Mouse (Mus musculus) midbrain, embryonic 14.5 days (tissue): ENCODE measurements at regions not wholly inside any gene's neighbourhood (a gene's known extent, or its start where the extent isn't known, plus 50 kb on each side); places are given as distances from the start of the nearest gene placed in this dataset.
A peak's percentile ranks its signal among the peaks of the same experiment; 100 is the strongest.

Source experiments
- ATAC-seq: fragments of 200-750 bp; cut with Nextera tagmentation; 2 replicates; pipeline ENCODE4 v1.8.0; 2017; ENCODE audit warnings: moderate number of reproducible peaks, moderate library complexity; ENCODE audit not compliant: low FRiP score, low TSS enrichment
- DNase-seq: peaks from one replicate; pipeline ENCODE4 v3.0.0-alpha.2; 2015
- H3K27ac ChIP-seq: fragments of 300-500 bp; sonication (generic); replicated peaks from 2 replicates; pipeline ENCODE4 v1.5.1; 2014; ENCODE audit warnings: mild to moderate bottlenecking, low read depth, low read length, moderate library complexity
- H3K27me3 ChIP-seq: fragments of 300-500 bp; sonication (generic); 2 replicates; pipeline ENCODE4 v1.6.1; 2014; ENCODE audit warnings: low read length, control low read depth, mixed read lengths; ENCODE audit not compliant: control insufficient read depth, insufficient read depth
- H3K36me3 ChIP-seq: fragments of 300-500 bp; sonication (generic); 2 replicates; pipeline ENCODE4 v1.6.1; 2014; ENCODE audit warnings: low read length, control low read depth; ENCODE audit not compliant: control insufficient read depth, insufficient read depth
- H3K4me1 ChIP-seq: fragments of 300-500 bp; sonication (generic); 2 replicates; pipeline ENCODE4 v1.6.1; 2014; ENCODE audit warnings: mild to moderate bottlenecking, antibody characterized with exemption, low read length, control low read depth; ENCODE audit not compliant: control insufficient read depth, insufficient read depth
- H3K4me2 ChIP-seq: fragments of 300-500 bp; sonication (generic); 2 replicates; pipeline ENCODE4 v1.6.1; 2014; ENCODE audit warnings: mild to moderate bottlenecking, low read length, moderate library complexity
- H3K4me3 ChIP-seq: fragments of 300-500 bp; sonication (generic); replicated peaks from 2 replicates; pipeline ENCODE4 v1.5.1; 2014; ENCODE audit warnings: low read depth, low read length
- H3K9ac ChIP-seq: fragments of 300-500 bp; sonication (generic); replicated peaks from 2 replicates; pipeline ENCODE4 v1.6.1; 2014; ENCODE audit warnings: mild to moderate bottlenecking, low read length, moderate library complexity
- H3K9me3 ChIP-seq: fragments of 300-500 bp; sonication (generic); 2 replicates; pipeline ENCODE4 v1.6.1; 2016; ENCODE audit warnings: low read length, control low read depth, mixed read lengths; ENCODE audit not compliant: control insufficient read depth
- WGBS: fragments of 180-500 bp; shearing (Covaris S2); extraction: QIAGEN DNeasy Blood & Tissue Kit; methylation state at CpG from one replicate; pipeline ENCODE4 v1.1.7; 2014; 5-methylcytosine and 5-hydroxymethylcytosine counted together

DNA sequence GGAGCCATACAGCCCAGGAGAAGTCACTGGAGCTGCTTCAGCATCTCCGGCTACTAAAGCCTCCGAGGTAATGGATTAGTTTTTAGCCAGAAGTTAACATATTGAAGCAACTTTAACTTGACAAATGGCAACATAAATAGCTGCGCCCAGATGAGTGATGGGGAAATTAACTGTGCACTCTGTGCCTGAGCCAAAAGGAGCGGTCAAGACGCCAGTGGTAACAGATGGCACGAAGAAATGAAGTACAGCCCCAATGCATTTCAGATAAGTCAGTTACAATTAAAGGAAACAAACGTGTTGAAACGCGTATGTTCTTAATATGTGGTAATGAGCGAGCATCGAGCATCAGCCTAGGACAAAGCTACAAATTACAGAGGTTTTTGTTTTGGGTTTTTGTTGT lies 259.0 kb upstream of the Ank start:
- H3K27ac ChIP-seq, result no peak overlapping the region
- H3K4me1 ChIP-seq, result no peaks in the 10 kb centered on the region
- H3K4me3 ChIP-seq, result no peak overlapping the region
- no peaks in the 10 kb centered on the region for H3K36me3 ChIP-seq
- H3K27me3 ChIP-seq, result no peaks in the 10 kb centered on the region
- ATAC-seq, result no peak
- no peak overlapping the region for H3K9ac ChIP-seq
- no peak overlapping the region for H3K4me2 ChIP-seq
- WGBS, result 89% methylated on average over 11 of the region's 11 CpGs
- DNase-seq, result no peak
- no peaks in the 10 kb centered on the region for H3K9me3 ChIP-seq

DNA sequence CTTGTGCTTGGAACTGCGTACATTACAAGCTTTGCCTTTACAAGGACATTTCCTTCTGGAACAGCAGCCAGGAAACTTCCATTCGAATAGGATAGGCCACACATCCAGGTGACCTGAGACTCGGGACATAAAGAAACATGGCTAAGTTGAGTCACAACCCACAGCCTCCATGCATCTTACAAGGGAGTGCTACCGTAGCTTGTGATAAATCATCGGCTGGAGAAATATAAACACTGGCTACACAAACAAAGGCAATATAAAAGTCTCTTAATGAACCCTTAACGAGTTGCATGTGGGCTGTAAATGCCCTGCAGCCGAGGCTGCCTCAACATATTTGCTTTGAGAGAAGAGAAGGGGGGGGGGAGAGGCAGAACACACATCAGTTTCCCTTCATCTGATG lies 250.1 kb upstream of the Ank start:
- Histone ChIP-seq H3K4me3 (no peak overlapping the region), H3K9ac (no peak overlapping the region), H3K36me3 (no peaks in the 10 kb centered on the region), H3K4me2 (no peak overlapping the region), H3K27me3 (no peaks in the 10 kb centered on the region), H3K9me3 (no peaks in the 10 kb centered on the region), H3K27ac (no peak overlapping the region), H3K4me1 (no peaks in the 10 kb centered on the region)
- DNase-seq (no peak), ATAC-seq (no peak)
- WGBS, result 86% methylated on average over 7 of the region's 7 CpGs

DNA sequence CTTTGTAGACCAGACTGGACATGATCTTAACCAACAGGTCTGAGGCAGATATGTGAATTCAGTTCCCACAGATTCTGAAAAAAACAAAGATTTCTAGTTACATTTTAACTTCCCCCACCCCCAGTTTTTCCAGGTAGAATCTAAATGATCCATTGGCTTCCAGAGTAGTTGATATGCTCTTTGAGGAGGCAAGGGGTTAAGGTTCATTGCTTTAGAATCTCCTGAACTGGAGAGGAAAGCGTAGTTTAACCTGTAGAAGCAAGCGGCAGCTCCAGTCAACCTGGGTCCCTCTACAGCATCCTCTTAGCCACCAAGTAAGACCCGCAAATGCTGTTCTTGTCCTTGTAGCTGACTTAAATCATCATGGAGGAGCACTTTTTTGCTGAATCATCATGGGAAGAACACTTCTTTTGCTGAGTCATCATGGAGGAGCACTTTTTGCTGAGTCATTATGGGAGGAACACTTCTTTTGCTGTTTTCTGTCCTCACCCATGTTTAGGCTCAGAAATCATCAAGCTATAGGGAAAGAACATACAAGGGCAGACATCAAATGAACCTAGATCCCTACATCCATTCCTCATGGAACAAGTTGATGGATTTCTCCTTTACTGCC lies 247.2 kb upstream of the Ank start:
- ATAC-seq, result no peak
- H3K4me2 ChIP-seq, result no peak overlapping the region
- DNase-seq, result no peak
- no peak overlapping the region for H3K9ac ChIP-seq
- H3K27me3 ChIP-seq, result no peaks in the 10 kb centered on the region
- no peak overlapping the region for H3K4me3 ChIP-seq
- H3K9me3 ChIP-seq, result no peaks in the 10 kb centered on the region
- 97% methylated on average over 3 of the region's 3 CpGs for WGBS
- 0 out of 2 replicates have a peak, but pooled peaks cover 1% of the 10 kb centered on the region for H3K4me1 ChIP-seq
- H3K36me3 ChIP-seq, result no peaks in the 10 kb centered on the region
- H3K27ac ChIP-seq, result no peak overlapping the region

DNA sequence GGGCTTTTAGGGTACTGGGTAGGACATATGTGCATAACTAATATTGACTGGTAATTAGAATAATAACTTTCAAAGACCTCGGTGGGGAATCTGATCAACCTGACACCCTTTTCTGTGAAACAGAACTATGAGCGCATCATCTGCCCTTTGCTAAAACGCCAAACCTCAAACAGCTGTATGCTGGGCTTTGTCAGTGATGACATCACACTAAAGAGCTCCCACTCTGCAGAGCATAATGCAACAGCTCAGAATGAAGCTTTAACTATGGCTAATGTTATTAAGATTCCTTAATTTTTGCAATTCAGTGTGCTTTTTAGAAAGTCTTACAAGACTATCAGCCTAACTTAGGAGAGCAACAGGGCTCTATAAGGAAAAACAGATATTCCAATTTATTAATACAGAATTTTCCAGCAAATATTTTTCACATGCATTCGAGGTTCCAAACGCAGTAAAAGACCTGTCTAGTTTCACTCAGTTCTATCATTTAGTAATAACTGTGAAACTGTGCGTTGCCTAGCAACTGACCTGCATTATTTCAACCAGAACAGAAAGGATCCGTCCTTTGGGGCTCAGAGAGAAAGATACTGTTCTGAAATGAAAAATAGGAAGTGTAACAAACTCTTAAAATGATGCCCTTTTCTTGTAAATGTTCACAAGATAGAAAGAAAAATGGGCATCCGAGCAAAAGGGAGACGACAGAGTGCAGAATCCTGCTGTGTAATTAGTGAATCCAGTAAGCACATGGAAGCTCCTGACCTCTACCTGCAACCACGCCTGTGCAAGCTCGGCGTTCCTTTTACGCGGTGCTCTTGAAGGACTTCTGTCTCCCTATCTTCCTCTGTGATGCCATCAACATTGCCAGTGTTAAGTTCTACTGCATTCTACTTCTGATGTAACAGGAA lies 242.6 kb upstream of the Ank start:
- no peak for ATAC-seq
- peak overlapping the region; percentile 62 for H3K27ac ChIP-seq
- no peaks in the 10 kb centered on the region for H3K27me3 ChIP-seq
- no peaks in the 10 kb centered on the region for H3K9me3 ChIP-seq
- no peak overlapping the region for H3K9ac ChIP-seq
- peak; percentile 78 for DNase-seq
- WGBS, result 60% methylated on average over 14 of the region's 14 CpGs
- peak overlapping the region; percentile 34 for H3K4me2 ChIP-seq
- 0 out of 2 replicates have a peak overlapping the region, but pooled peaks have one; percentile 2 for H3K4me3 ChIP-seq
- H3K36me3 ChIP-seq, result no peaks in the 10 kb centered on the region
- H3K4me1 ChIP-seq, result 0 out of 2 replicates have a peak, but pooled peaks cover 3% of the 10 kb centered on the region

DNA sequence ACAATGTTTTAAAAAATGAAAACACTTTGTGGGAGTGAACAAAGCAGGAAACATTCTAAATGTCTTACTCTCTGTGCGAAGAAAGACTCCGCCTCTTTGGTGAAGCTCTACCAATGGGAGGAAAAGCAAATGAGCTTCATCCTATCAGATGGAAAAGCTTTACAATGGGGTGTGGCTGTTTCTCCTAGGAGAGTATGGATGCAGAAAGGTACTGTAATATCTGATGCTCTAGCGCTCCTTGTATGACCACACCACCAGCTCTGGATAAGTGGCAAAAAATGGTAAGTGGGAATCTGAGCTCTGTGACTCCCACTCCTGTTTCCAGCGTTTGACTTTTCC lies 242.0 kb upstream of the Ank start:
- Histone ChIP-seq H3K4me3 (0 out of 2 replicates have a peak overlapping the region, but pooled peaks have one; percentile 2), H3K27me3 (no peaks in the 10 kb centered on the region), H3K27ac (peak overlapping the region; percentile 62), H3K9me3 (no peaks in the 10 kb centered on the region), H3K36me3 (no peaks in the 10 kb centered on the region), H3K4me1 (0 out of 2 replicates have a peak, but pooled peaks cover 3% of the 10 kb centered on the region), H3K9ac (no peak overlapping the region), H3K4me2 (peak overlapping the region; percentile 34)
- WGBS, result 92% methylated on average over 4 of the region's 4 CpGs
- DNase-seq, result peak; percentile 35
- no peak; the same call in 1 of the 2 replicates for ATAC-seq

DNA sequence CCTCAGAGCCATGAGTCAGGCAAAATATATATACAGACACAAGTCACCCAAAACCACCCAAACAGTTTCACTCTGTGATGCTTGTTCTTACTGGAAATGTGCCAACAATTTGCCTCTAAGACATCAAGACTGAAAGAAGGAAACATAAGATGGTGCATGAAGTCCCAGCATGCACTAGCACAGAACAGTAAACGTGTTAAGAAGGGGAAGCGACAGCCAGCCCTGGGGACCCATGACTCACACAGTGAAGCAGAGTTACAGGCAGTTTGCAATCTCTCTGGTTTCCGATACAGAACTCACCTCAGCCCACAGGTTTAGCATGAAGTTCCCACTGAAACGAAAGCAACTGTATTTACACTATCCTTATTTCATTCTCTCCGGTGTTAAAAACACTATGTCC lies 233.7 kb upstream of the Ank start:
- no peak overlapping the region for H3K27ac ChIP-seq
- DNase-seq, result peak; percentile 19
- WGBS, result 36% methylated on average over 5 of the region's 5 CpGs
- ATAC-seq, result no peak
- H3K9ac ChIP-seq, result no peak overlapping the region
- H3K4me1 ChIP-seq, result no peaks in the 10 kb centered on the region
- H3K4me2 ChIP-seq, result no peak overlapping the region
- H3K27me3 ChIP-seq, result no peaks in the 10 kb centered on the region
- no peaks in the 10 kb centered on the region for H3K36me3 ChIP-seq
- no peaks in the 10 kb centered on the region for H3K9me3 ChIP-seq
- H3K4me3 ChIP-seq, result no peak overlapping the region

DNA sequence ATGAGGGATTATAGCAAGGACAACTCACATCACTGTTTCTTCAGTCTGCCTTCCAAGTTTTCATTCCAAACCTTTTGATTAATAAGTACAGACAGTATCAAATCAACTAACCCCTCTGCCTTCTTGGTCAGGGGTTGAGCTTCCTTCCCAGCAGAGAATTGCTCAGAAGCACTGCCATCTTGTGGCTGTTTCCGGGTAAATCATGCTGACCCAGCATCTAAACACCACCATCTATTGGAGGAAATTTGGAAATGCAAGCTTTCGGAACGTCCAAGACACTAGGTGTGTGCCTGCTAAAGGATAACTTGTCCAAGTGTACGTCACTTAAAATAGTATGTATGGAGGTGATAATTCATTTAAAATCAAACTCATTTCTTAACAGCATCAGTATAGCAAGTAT lies 231.7 kb upstream of the Ank start:
- no peak overlapping the region for H3K4me2 ChIP-seq
- H3K27me3 ChIP-seq, result no peaks in the 10 kb centered on the region
- no peaks in the 10 kb centered on the region for H3K9me3 ChIP-seq
- no peak overlapping the region for H3K27ac ChIP-seq
- no peak overlapping the region for H3K4me3 ChIP-seq
- no peak overlapping the region for H3K9ac ChIP-seq
- DNase-seq, result peak; percentile 90
- ATAC-seq, result peak; percentile 24; the same call in 1 of the 2 replicates
- 21% methylated on average over 4 of the region's 4 CpGs for WGBS
- H3K4me1 ChIP-seq, result no peaks in the 10 kb centered on the region
- no peaks in the 10 kb centered on the region for H3K36me3 ChIP-seq

DNA sequence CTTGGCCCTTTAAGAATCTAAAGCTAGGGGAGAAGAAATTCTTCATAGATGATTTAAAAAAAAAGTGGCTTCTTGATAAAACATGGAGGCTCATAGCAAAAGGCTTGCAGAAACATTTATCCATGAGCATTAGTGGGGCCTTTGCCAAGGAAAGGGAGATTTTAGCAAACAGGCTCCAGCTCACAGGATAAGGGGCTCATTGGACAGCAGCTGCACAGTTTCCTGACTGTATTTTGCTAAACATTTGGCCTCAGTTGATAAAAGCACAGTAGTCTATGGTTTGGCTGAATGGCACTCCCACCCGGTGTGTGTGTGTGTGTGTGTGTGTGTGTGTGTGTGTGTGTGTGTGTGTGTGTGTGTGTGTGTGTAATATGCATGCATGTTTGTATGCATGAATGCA lies 228.2 kb upstream of the Ank start:
- Histone ChIP-seq H3K4me2 (no peak overlapping the region), H3K36me3 (no peaks in the 10 kb centered on the region), H3K27ac (no peak overlapping the region), H3K4me3 (no peak overlapping the region), H3K27me3 (no peaks in the 10 kb centered on the region), H3K9ac (no peak overlapping the region), H3K4me1 (no peaks in the 10 kb centered on the region), H3K9me3 (no peaks in the 10 kb centered on the region)
- no peak for DNase-seq
- WGBS, result 91% methylated on average over 1 of the region's 1 CpGs
- no peak for ATAC-seq

DNA sequence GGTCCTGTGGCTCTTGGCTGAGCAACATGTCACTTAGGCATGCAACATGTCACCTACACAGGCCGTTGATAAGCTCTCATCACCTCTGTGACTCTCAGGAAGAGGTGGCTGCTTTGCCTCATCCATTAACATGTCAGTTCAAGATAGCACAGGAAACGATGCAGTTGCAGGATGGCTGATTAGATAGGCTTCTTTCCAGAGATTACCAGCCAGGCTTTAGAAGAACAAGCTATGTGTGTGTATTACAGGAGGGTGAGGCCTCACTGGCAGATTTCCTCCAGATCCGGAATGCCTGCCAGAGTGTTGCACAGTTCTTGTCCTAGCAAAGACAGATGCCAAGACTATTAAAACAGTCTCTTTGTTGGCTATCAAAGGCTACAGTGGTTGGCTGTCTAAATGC lies 220.2 kb upstream of the Ank start:
- DNase-seq, result no peak

More for the DNA sequence above, 220.2 kb upstream of the Ank start:
- Histone ChIP-seq H3K4me1 (no peaks in the 10 kb centered on the region), H3K27me3 (no peaks in the 10 kb centered on the region), H3K36me3 (no peaks in the 10 kb centered on the region), H3K9me3 (no peaks in the 10 kb centered on the region), H3K4me3 (no peak overlapping the region), H3K4me2 (no peak overlapping the region), H3K9ac (no peak overlapping the region), H3K27ac (no peak overlapping the region)
- no peak for ATAC-seq
- WGBS, result 77% methylated on average over 3 of the region's 3 CpGs
